Mouse (Mus musculus): Measurements from ENCODE around the gene Adgrd1.
A peak's percentile ranks its signal among the peaks of the same experiment; 100 is the strongest.

The Adgrd1 gene

GRCm38 (mm10) chr5:129096511-129096910, at the start of gene Adgrd1:
Gene Adgrd1 (plus strand): TSS chr5:129096750.
- DNase-seq: peak; percentile 35 to 58

DNA sequence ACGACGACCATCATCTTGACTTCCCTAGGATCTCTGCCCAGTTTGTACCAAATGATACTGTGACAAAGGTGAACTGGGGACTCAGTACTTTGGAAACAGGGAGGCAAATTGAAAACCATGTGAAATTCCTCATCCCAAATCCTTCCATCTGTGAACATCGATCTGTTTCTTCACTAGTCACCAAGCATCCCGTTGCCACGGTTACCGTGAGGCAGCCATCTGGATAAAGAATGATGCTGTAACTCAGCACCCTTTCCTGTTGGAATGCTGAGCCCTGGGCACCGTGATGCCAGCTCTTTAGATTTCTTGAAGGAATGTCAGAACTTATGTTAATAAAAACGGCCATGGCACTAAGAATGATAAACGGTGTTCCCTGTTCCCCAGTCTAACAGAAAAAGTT, 47.2 kb upstream of the Adgrd1 start:
- no peak for DNase-seq

DNA sequence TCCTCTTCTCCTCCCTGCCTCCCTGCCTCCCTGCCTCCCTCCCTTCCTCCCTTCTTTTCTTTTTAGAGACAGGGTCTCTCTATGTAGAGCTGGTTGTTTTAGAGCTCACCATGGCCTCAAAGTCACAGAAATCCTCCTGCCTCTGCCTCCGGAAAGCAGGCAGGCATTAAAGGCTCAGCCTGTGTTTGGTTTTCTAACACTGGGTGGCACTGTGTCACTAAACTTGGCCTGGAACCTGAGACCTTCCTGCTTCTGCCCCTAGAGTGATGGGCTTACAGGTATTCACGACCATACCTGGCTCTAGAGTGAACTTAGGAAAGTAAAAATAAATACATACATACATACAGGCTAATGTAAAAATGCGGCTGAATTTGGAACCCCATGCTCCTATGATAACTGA, 44.6 kb upstream of the Adgrd1 start:
- DNase-seq: no peak

DNA sequence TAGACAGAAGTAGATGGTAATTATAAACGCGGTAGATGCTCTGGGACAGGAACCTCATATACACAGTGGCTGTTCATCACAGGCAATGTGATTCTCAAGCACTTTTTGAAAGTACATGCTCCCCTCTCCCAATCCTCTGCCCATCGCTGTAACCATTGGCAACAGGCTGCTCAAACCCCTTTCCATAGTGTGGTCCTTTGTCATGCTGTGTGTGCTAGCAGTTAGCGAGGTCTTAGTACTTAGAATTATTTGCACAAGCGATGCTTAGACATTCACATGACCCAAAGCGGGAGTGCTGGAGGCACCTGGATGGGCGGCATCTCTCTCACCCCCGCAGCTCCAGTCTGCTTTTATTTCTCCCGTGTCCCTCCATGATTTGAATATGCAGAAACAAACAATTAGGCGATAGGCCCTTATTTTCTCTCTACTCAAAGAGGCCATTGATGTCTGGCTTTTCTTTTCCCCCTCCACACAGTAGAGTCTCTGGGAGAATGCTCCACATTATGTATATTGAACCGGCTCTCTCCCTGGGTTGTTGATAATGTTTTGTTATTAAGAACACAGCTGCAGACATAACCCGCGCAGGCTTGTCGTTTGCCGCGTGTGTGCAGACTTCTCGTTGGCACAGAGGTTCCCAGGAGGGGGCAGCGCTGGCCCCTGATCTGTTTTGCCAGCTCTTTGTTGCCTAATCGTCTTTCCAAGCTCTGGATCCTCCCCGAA, 43.8 kb upstream of the Adgrd1 start:
- no peak for DNase-seq

DNA sequence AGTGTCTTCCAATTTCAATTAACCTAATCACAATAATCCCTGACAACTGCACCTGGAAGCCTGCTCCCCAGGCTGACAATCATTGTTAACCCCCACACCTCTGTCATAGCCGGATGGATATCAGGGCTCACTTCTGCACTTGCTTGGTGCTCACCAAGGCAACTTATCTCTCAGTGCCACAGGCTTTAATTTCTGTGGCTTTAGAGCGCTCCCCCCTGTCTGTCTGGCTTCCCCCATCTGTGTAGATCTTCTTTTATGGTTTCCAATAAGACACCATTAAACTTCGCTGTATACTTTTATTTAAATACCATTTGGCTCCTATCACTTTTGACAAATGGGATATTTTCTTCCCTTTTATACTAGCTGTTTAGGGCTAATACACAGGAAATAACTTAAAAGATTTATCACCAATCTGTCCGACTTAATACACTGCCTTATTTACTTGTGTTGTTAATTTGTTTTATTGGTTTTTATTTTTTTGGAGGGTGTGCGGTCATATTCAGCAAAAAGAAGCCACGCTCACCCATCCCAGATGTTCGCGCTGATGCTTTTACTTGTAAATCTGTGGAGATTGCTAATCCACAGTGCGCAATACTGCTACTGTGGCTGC, 41.8 kb upstream of the Adgrd1 start:
- no peak for DNase-seq

GRCm38 (mm10) chr5:129059116-129059515, 37.4 kb upstream of the Adgrd1 start:
- no peak for DNase-seq

DNA sequence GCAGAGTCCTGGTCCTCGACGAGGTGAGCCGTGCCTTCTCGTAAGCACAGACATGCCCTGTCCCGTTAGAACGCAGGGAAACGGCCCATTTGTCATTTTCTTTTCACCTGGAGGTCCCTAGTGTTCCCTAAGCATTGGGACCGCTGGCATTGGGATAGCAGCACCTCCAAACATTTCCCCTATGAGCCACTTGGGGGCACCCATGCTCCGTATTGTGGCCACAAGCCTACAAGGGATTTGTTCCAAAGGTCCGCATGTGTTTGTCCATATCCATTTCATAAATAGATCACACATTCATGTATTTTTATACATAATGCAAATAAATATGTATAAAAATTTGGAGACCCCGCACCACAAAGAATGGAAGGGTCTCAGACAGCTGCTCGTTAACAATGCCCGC, 35.0 kb upstream of the Adgrd1 start:
- DNase-seq: peak; percentile 51 to 60

DNA sequence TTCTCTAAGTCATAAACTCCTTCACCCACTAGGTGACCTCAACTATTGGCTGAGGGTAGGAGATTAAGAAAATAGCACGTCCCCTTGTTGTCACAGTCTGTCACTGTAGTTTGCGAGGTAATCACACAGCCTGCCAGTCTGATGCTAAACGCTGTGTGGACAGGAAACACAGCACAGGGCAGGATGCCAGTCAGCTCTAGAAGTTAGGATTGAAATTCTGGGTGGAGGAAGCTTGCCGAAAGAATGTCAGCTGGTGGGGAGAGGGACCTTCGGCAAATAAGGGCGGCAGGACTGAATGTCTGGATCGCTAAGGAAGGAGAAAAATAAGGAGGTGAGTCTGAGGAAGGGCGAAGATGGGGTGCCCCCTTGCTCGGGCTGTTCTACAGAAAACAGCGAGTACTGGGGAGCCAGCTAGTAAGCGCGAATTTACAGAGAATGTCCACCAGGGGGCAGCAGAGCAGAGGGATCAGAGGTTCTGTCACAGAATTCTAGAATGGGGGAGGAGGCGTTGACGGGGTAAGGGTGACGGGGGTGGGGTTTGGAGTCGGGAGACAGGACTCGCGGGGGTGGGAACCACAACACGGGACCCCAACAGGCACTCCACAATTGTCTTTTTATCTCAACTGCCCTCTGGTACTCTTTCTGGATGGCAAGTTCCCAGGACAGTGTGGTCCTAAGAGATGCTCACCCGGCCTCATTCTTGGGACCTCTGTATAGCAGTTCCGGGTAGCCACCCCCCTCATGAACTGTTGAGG, 33.3 kb upstream of the Adgrd1 start:
- DNase-seq: peak; percentile 65 to 81

DNA sequence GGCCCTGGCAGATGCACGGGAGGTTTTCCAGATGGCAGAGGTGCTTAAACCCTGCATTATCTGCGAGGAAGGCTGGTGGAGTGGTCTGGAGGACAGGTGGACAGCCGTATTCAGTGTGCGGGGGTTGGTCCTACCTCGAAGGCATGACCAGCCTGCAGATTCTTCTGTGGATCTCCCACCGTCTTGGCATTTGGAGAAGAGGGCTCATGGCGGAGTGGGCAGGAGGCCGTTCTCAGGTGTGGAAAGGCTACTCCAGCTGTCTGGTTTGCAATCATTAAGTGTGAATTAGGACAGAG, 32.8 kb upstream of the Adgrd1 start:
- no peak for DNase-seq

DNA sequence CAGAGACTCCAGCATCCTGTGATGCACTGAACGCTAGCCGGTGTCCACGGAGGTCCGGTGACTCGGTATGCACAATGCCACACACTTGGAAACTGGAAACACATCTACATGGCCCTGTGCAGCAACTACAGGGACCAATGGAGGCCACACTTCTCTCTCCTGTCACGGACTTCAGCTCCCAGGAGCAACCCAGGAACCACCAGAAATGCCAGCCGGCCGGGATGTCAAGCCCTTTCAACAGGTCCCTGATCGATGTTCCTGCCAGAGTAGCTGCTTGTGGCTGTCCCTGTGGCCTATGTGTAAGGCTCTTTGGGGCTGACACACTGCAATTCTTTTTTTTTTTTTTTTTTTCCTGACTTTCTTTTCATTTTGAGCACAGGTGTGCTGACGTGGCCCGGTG, 32.4 kb upstream of the Adgrd1 start:
- DNase-seq: no peak

DNA sequence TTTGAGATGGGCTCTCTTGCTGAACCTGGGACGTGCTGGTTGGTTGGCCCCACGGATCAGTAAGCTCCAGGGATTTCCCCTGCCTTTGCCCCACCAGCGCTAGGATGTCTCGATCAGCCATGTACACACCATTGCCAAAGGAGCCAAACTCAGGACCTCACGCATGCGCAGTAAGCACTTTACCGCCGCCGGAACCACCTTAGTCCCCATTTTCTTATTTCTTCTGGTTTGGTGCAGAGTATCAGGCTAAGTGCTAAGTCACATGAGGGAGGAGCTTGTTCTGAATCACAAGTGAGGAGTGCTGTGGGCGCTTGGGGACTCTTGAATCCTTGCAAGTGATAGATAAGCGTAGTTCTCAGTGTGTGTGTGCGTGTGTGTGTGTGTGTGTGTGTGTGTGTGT, 31.2 kb upstream of the Adgrd1 start:
- DNase-seq: no peak

DNA sequence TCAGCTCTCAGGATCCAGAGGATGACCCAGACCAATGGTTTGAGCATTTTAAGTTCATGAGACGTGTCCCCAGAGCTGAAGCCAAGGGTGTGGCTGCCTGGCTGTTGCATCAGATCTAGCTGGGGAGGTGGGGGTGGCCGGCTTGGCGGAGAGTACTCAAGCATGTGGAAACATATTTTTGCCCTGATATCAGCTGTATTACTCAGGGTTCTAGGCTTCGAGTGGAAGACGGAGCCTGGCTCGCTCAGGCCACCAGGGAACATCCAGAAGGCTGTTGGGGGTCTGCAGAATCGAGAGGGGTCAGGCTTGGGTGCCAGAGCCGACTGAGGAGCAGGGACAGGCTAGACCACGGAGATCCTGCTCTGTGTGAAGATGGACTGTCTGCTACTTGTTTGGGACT, 30.6 kb upstream of the Adgrd1 start:
- DNase-seq: peak; percentile 28 to 70

- peak in 1 of 2 experiments; percentile 5 for DNase-seq
Observed at GRCm38 (mm10) chr5:129066541-129067230, 29.9 kb upstream of the Adgrd1 start.

DNA sequence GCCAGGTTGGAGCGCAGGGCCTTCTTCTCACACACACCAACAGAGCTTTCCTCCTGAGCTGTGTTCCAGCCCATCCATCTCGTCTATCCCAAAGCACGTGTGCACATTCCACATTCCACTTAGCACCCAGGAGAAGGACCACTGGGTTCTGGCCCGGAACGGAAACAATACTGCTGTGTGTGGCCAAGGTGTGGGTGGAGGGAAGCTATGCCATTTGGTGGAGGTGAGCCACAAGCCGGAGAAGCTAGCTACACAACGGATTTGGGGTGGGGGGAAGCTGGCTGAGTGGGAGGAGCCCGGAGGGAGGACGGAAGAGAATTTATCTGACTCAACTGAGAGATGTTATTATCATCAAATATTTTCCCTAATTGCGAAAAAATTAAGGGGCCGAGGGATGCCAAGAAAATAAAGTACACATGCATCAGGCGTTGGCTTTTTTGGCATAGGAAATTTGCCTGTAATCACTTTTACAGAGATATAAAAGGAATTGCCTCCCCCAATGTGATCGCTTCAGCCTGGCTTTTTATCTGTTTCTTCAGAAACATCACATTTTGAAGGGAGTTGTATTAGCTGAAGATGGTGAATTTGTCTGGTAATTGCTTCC, 29.2 kb upstream of the Adgrd1 start:
- DNase-seq: peak; percentile 9 to 32

DNA sequence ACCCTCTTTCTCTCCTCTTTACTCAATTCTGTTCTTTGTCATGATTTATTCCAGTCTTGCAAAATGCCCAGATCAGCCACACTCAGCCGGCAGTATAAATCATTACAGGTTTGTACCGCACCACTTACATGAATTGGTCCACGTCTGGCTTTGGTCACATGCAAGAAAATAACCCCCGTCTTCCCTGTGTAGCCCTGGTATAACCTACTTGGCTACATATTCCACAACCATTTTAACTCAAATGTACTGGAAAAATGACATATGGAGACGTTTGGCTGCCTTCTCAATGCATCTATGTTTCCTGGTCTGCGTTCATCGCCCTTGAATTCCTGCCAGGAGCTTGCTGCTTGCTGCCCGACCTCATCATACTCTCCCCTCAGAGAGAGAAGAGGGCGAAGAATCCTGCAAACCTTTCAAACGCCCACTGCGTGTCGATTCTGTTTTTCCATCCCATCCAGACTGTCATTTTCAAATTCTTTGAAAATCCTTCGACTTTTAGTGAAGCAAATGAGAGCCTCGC, 24.7 kb upstream of the Adgrd1 start:
- no peak for DNase-seq

DNA sequence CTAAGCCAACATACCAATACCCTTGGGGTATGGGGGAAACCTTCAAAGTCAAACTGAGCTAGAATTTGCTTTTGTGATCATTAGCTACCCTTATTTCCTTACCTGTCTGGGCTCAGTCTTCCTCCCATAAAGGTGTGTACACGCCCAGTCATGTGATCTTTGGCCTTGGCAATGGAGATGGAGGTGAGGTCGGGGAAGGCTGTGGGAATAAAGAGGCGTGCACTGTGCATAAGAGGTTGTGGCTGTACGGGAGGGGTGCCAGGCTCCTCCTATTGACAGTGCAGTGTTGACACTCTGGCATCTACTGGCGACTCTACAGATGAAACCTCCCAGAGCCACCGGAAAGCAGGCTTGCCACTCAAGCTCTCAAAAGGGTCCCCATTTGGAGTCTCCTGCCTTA, 23.1 kb upstream of the Adgrd1 start:
- DNase-seq: no peak

GRCm38 (mm10) chr5:129076098-129076497, 20.5 kb upstream of the Adgrd1 start:
- DNase-seq: no peak

- no peak for DNase-seq
Observed at GRCm38 (mm10) chr5:129077240-129077639, 19.3 kb upstream of the Adgrd1 start.

DNA sequence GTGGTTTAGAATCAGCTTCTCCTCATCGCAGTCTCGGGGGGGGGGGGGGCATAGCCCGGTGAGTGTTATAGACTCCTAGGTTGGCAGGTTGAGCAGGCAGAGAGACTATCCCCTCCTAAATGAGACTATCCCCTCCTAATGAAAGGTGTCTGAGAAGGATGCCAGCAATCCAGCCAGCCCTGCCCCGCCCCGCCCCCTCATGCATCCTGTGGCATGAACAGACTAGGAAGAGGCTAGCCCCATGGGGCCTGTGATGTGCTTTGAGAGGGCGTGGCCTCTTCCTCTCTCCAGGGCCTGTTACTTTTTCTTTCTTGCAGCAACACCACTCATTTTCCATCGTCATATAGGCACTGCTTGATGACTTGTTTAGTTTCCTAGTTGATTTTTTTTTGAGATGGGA, 15.0 kb upstream of the Adgrd1 start:
- DNase-seq: no peak

DNA sequence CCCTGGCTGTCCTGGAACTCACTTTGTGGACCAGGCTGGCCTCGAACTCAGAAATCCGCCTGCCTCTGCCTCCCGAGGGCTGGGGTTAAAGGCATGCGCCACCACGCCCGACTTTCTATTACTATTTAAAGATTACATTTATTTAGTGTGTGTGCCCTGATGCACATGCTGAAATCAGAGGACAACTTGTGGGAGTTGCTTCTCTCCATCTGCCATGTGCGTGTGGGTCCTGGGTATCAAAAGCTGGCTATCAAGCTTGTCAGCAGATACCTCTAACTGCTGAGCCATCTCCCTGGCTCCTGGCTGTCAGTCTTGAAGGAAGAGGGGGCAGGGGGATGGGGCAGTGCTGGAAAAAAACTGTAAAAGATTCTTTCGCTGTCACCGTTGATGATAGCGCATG, 11.4 kb upstream of the Adgrd1 start:
- DNase-seq: no peak

DNA sequence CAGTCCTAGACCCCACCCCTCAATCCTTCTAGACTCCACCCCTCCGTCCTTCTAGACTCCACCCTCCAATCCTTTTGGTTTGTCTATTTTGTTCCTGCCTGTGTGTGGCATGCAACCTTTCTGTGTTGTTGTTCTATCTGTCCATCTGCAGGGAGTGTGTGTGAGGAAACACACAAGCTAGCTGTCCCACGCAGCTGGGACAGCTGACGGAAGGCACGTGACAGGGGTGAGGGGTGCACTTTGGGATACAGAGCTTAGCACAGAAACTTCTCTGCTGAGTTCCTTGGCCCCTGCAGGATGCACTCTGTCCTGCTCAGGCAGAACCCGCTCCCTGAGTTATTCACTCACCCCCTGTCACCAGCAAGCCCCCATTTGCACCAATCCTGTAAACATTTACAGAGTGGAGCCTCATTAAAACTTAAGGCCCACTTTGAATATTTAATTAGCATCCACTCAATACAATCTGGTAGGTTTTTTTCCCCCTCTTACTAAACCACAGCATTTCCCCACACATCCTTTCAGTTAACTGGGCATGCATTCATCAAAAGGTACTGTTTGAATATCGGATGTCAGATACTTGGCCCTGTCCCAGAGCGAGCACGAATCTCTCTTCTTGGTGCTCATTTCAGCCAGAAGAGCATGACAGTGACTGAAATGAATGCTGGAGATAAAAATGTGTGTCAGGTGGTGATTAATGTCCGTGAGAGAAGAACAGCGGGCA, 4.0 kb upstream of the Adgrd1 start:
- DNase-seq: peak in 1 of 2 experiments; percentile 54

DNA sequence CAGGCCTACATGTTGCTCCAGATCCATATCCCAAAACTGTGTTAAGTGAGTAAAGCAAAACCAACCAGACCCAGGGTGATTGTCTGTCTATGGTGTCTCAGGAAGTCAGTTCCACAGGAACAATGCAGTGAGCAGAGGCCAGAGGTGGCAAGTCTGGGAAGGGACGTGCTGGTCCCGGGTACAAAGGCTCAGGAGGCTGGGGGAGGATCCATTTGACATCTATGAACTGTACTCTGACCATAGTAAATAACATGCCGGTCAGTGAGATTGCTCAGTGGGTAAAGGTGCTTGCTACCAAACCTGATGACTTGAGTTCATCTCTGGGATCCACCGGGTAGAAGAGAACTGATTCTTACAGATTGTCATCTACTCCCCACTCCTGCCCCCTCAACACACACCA, 3.4 kb upstream of the Adgrd1 start:
- no peak for DNase-seq

Data from lung, postnatal 4 days (tissue).